Mouse (Mus musculus): ENCODE measurements at regions not wholly inside any gene's neighbourhood (a gene's known extent, or its start where the extent isn't known, plus 50 kb on each side); places are given as distances from the start of the nearest gene placed in this dataset.

DNA sequence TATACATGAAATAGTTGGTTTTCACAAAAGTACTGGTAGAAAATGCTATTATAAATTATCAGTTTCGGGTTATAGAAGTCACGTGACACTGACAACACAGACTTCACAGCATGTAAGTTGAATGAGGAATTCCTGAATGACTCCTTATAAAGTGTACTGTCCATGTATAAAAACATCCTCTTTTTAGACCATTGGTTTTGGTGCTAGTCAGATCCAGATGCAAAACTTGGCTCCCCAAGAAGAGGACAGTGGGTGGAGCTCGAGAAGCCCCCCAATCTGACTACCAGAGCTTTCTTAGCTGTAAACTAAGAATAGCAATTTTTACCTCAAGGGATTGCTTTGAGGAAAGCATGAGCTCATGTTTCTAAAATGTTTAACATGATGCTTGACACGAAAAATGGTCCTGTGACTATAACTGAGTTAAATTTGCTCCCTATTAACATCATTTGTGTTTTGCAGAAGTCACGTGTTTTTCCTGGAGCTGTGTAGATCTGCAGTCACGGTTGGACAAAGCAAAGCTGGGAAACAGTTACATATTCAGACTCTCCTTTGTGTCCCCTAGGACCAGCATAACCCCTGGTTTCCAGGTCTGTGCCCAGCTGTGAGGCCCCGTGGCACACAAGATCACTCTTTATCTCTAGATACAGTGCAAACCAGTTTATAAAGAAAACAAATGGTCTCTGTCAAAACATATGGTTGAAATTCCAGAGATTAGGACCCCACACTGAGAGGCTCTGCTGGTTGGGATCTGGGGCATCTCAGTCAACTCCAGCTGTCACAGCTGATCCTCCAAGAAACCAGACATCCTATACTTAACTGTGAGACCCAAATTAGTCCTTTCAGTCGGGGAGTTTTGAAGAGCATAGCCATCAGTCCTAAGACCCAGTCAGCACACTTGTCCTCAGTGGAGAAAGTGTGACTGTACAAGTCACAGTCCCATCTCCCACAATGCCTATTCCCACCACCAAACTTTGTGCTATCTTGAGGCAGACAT lies 80.0 kb upstream of the P3h2 start:
- no peaks in the 10 kb centered on the region for H3K79me2 ChIP-seq (ENCODE audit: control insufficient read depth, insufficient read depth)
- TF ChIP-seq USF1 (IDR thresholded peaks at IDR 0.05; ENCODE audit: low read depth) (no peak), FOSL1 (IDR thresholded peaks at IDR 0.05; ENCODE audit: insufficient read depth, low read length, poor library complexity, severe bottlenecking) (no peak), CTCF (IDR thresholded peaks at IDR 0.05; ENCODE audit: control insufficient read depth, insufficient read depth, insufficient read length) (no peak), CEBPB (IDR thresholded peaks at IDR 0.05; ENCODE audit: low read depth) (no peak), MYOD1 (IDR thresholded peaks at IDR 0.05; ENCODE audit: control insufficient read depth, insufficient read length, low read depth) (no peak), MAX (IDR thresholded peaks at IDR 0.05) (no peak), MYOG (IDR thresholded peaks at IDR 0.05; ENCODE audit: control insufficient read depth, extremely low read depth, insufficient read length) (no peak)
- H3K4me3 ChIP-seq (ENCODE audit: insufficient read depth, poor library complexity, severe bottlenecking) = no peak overlapping the region

DNA sequence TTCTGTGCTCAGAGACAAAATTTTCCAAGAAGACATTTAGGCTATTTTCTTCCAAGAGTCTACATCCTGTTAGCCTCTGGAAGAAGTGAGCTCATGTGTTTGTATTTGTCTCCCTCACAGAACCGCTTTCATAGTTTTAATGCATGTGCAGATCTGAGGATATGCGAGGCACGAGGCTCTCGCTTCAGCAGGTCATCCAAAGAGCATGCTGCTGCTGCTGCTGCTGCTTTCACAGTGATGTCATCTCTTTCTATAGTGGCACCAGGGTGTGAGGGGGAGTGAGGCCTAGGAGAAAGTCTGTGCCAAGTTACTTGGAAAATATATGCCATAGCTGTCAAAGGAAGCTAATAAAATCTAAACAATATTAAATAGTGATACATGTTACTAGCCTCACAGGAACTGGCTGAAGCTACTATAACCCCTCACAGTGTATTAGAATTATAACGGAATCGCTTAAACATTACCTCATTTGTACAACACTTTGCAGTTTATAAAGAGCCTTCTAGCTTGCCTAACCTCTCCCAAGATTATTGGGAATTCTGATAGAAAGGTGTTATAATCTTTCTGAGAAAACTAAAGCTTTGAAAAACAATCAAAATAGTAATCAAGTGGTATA lies 79.2 kb upstream of the P3h2 start:
- Histone ChIP-seq H3K79me2 (ENCODE audit: control insufficient read depth, insufficient read depth) (no peaks in the 10 kb centered on the region), H3ac (ENCODE audit: control insufficient read depth, insufficient read length, low read depth) (no peak overlapping the region), H3K36me3 (ENCODE audit: control insufficient read depth, insufficient read depth) (no peaks in the 10 kb centered on the region), H3K27me3 (ENCODE audit: control insufficient read depth, insufficient read depth, insufficient read length) (no peaks in the 10 kb centered on the region), H3K4me3 (ENCODE audit: insufficient read depth, poor library complexity, severe bottlenecking) (no peak overlapping the region), H3K79me3 (ENCODE audit: low read depth) (no peaks in the 10 kb centered on the region)
- TF ChIP-seq FOSL1 (IDR thresholded peaks at IDR 0.05; ENCODE audit: insufficient read depth, low read length, poor library complexity, severe bottlenecking) (no peak), USF1 (IDR thresholded peaks at IDR 0.05; ENCODE audit: low read depth) (no peak), CEBPB (IDR thresholded peaks at IDR 0.05; ENCODE audit: low read depth) (no peak), MAX (IDR thresholded peaks at IDR 0.05) (no peak), CTCF (IDR thresholded peaks at IDR 0.05; ENCODE audit: control insufficient read depth, insufficient read depth, insufficient read length) (no peak), MYOD1 (IDR thresholded peaks at IDR 0.05; ENCODE audit: control insufficient read depth, insufficient read length, low read depth) (no peak), MYOG (IDR thresholded peaks at IDR 0.05; ENCODE audit: control insufficient read depth, extremely low read depth, insufficient read length) (no peak)

More for the DNA sequence above, 80.0 kb upstream of the P3h2 start:
- no peak overlapping the region for H3ac ChIP-seq (ENCODE audit: control insufficient read depth, insufficient read length, low read depth)
- H3K79me3 ChIP-seq (ENCODE audit: low read depth) = no peaks in the 10 kb centered on the region
- H3K27me3 ChIP-seq (ENCODE audit: control insufficient read depth, insufficient read depth, insufficient read length) = no peaks in the 10 kb centered on the region
- H3K36me3 ChIP-seq (ENCODE audit: control insufficient read depth, insufficient read depth) = no peaks in the 10 kb centered on the region

DNA sequence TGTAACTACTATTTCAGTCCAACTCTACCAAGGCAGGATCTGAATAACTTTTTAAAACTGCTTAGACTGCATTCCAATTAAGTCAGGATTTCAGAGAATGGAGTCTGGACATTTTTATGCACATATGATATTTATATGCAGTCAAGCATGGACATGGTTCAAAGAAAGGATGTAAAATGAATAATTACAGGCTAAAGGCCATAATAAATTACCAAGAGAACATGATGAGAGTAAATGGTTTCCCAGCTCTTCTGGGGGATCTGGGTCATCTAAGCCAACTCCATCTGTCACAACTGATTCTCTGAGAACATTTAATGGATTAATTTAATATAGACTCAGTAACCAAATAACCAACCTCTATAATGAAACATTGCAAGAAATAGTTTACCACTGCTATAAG lies 77.9 kb upstream of the P3h2 start:
- no peaks in the 10 kb centered on the region for H3K79me2 ChIP-seq (ENCODE audit: control insufficient read depth, insufficient read depth)
- H3K79me3 ChIP-seq (ENCODE audit: low read depth) = no peaks in the 10 kb centered on the region
- no peak overlapping the region for H3K4me3 ChIP-seq (ENCODE audit: insufficient read depth, poor library complexity, severe bottlenecking)
- no peaks in the 10 kb centered on the region for H3K27me3 ChIP-seq (ENCODE audit: control insufficient read depth, insufficient read depth, insufficient read length)
- H3K36me3 ChIP-seq (ENCODE audit: control insufficient read depth, insufficient read depth) = no peaks in the 10 kb centered on the region
- no peak overlapping the region for H3ac ChIP-seq (ENCODE audit: control insufficient read depth, insufficient read length, low read depth)
- TF ChIP-seq MAX (IDR thresholded peaks at IDR 0.05) = no peak
- TF ChIP-seq MYOD1 (IDR thresholded peaks at IDR 0.05; ENCODE audit: control insufficient read depth, insufficient read length, low read depth) = no peak
- no peak for TF ChIP-seq CEBPB (IDR thresholded peaks at IDR 0.05; ENCODE audit: low read depth)
- no peak for TF ChIP-seq FOSL1 (IDR thresholded peaks at IDR 0.05; ENCODE audit: insufficient read depth, low read length, poor library complexity, severe bottlenecking)
- no peak for TF ChIP-seq MYOG (IDR thresholded peaks at IDR 0.05; ENCODE audit: control insufficient read depth, extremely low read depth, insufficient read length)
- TF ChIP-seq CTCF (IDR thresholded peaks at IDR 0.05; ENCODE audit: control insufficient read depth, insufficient read depth, insufficient read length) = no peak
- no peak for TF ChIP-seq USF1 (IDR thresholded peaks at IDR 0.05; ENCODE audit: low read depth)

DNA sequence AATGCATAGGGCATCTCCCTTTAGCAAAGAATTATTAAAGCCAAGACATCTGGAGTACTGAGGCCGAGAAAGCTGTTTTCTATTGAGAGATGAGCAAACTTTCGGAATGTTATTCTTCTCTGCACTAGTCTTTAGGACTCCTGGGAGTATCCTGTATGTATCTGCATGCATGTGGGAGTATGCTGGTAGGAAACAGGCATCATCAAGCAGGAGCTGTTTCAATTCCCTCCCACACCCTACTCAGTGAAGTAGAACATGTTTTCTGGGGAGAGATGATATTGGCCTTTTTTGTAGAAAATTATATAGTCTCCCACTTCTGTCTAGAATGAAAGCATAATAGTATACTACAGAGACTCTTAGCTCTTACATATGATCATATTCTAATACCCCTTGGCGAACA lies 76.1 kb upstream of the P3h2 start:
- Histone ChIP-seq H3K36me3 (ENCODE audit: control insufficient read depth, insufficient read depth) (no peaks in the 10 kb centered on the region), H3K27me3 (ENCODE audit: control insufficient read depth, insufficient read depth, insufficient read length) (no peaks in the 10 kb centered on the region), H3K4me3 (ENCODE audit: insufficient read depth, poor library complexity, severe bottlenecking) (no peak overlapping the region), H3K79me2 (ENCODE audit: control insufficient read depth, insufficient read depth) (no peaks in the 10 kb centered on the region), H3ac (ENCODE audit: control insufficient read depth, insufficient read length, low read depth) (no peak overlapping the region), H3K79me3 (ENCODE audit: low read depth) (no peaks in the 10 kb centered on the region)
- TF ChIP-seq USF1 (IDR thresholded peaks at IDR 0.05; ENCODE audit: low read depth) = no peak
- no peak for TF ChIP-seq MYOD1 (IDR thresholded peaks at IDR 0.05; ENCODE audit: control insufficient read depth, insufficient read length, low read depth)
- no peak for TF ChIP-seq FOSL1 (IDR thresholded peaks at IDR 0.05; ENCODE audit: insufficient read depth, low read length, poor library complexity, severe bottlenecking)
- no peak for TF ChIP-seq MYOG (IDR thresholded peaks at IDR 0.05; ENCODE audit: control insufficient read depth, extremely low read depth, insufficient read length)

DNA sequence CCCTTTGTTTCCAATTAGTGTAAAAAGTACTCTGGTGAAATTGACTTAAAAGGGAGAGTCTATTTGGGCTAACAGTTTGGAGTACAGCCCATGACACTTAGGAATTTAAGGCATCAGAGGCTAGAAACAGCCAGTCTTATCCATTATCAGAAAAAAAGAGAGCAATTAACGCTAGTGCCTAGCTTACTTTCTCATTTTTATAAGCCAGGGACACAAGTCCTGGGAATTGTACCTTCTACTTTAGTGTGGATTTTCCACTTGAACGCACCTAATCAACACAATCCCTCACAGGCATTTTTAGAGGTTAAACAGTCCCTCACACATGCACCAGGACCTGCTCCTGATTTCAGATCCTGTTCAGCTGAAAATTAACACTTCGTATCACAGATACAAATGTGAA lies 65.9 kb upstream of the P3h2 start:
- no peaks in the 10 kb centered on the region for H3K27me3 ChIP-seq (ENCODE audit: control insufficient read depth, insufficient read depth, insufficient read length)
- no peaks in the 10 kb centered on the region for H3K79me2 ChIP-seq (ENCODE audit: control insufficient read depth, insufficient read depth)
- no peaks in the 10 kb centered on the region for H3K36me3 ChIP-seq (ENCODE audit: control insufficient read depth, insufficient read depth)
- no peak overlapping the region for H3ac ChIP-seq (ENCODE audit: control insufficient read depth, insufficient read length, low read depth)
- no peak for TF ChIP-seq FOSL1 (IDR thresholded peaks at IDR 0.05; ENCODE audit: insufficient read depth, low read length, poor library complexity, severe bottlenecking)
- TF ChIP-seq MYOD1 (IDR thresholded peaks at IDR 0.05; ENCODE audit: control insufficient read depth, insufficient read length, low read depth) = no peak
- no peak for TF ChIP-seq CTCF (IDR thresholded peaks at IDR 0.05; ENCODE audit: control insufficient read depth, insufficient read depth, insufficient read length)
- TF ChIP-seq CEBPB (IDR thresholded peaks at IDR 0.05; ENCODE audit: low read depth) = no peak
- no peak for TF ChIP-seq MAX (IDR thresholded peaks at IDR 0.05)
- no peak for TF ChIP-seq MYOG (IDR thresholded peaks at IDR 0.05; ENCODE audit: control insufficient read depth, extremely low read depth, insufficient read length)
- no peak for TF ChIP-seq USF1 (IDR thresholded peaks at IDR 0.05; ENCODE audit: low read depth)
- H3K79me3 ChIP-seq (ENCODE audit: low read depth) = no peaks in the 10 kb centered on the region
- H3K4me3 ChIP-seq (ENCODE audit: insufficient read depth, poor library complexity, severe bottlenecking) = no peak overlapping the region

Measured in C2C12 (cell line).